Mouse (Mus musculus) cerebellum, postnatal 36 days (tissue): ENCODE results near the gene Dpagt1.
"Not testable (repeated sequence)": the region's sequence is repeated elsewhere in the genome, so short reads cannot be mapped to it uniquely, and the experiment has no call there.

ENCODE experiments used
- DNase-seq, 2 experiments: peaks; one replicate each; pipeline ENCODE4 v3.0.0; 2021 to 2022; ENCODE audit warnings: mixed read lengths in 2 of 2

The Dpagt1 gene

GRCm38 (mm10) chr9:44325768-44326370 lies at the start of gene Dpagt1:
Gene Dpagt1 (plus strand): TSS chr9:44326019.
- DNase-seq, result no peak

GRCm38 (mm10) chr9:44283183-44283582 lies 42.6 kb upstream of the Dpagt1 start:
- no peak for DNase-seq

- DNase-seq, result no peak
These were observed 39.5 kb upstream of the Dpagt1 start for GRCm38 (mm10) chr9:44286256-44286850.

GRCm38 (mm10) chr9:44287003-44287400 lies 38.8 kb upstream of the Dpagt1 start:
- peak in 1 of 2 experiments; percentile 40 for DNase-seq

GRCm38 (mm10) chr9:44287401-44288075 lies 38.3 kb upstream of the Dpagt1 start:
- peak; percentile 43 to 48 for DNase-seq

GRCm38 (mm10) chr9:44288076-44288958 lies 37.5 kb upstream of the Dpagt1 start, which contains the start of gene Abcg4:
Gene Abcg4 (minus strand): TSS chr9:44288615.
- peak; percentile 65 to 69 for DNase-seq

- peak in 1 of 2 experiments; percentile 34 for DNase-seq
These were observed 36.9 kb upstream of the Dpagt1 start for GRCm38 (mm10) chr9:44288959-44289291.

GRCm38 (mm10) chr9:44292490-44292889 lies 33.3 kb upstream of the Dpagt1 start:
- DNase-seq, result peak; percentile 57 to 60

GRCm38 (mm10) chr9:44300001-44300400 lies 25.8 kb upstream of the Dpagt1 start:
- not testable (repeated sequence) for DNase-seq

GRCm38 (mm10) chr9:44305466-44306079 lies 20.2 kb upstream of the Dpagt1 start, which contains the start of gene Hinfp:
Gene Hinfp (minus strand): TSS chr9:44305671.
- peak; percentile 97 for DNase-seq

GRCm38 (mm10) chr9:44306532-44306931 lies 19.3 kb upstream of the Dpagt1 start:
- DNase-seq, result no peak

GRCm38 (mm10) chr9:44307248-44307647 lies 18.6 kb upstream of the Dpagt1 start:
- DNase-seq, result no peak

GRCm38 (mm10) chr9:44309756-44310155 lies 16.1 kb upstream of the Dpagt1 start:
- DNase-seq, result no peak

- no peak for DNase-seq
These were observed 15.1 kb upstream of the Dpagt1 start for GRCm38 (mm10) chr9:44310750-44311135.

- no peak for DNase-seq
These were observed 14.4 kb upstream of the Dpagt1 start for GRCm38 (mm10) chr9:44311136-44312134.

GRCm38 (mm10) chr9:44313476-44314256 lies 12.2 kb upstream of the Dpagt1 start:
- peak; percentile 48 to 64 for DNase-seq

GRCm38 (mm10) chr9:44314257-44314547 lies 11.6 kb upstream of the Dpagt1 start:
- DNase-seq, result no peak

GRCm38 (mm10) chr9:44314910-44315309 lies 10.9 kb upstream of the Dpagt1 start:
- DNase-seq, result no peak

- no peak for DNase-seq
These were observed 8.4 kb upstream of the Dpagt1 start for GRCm38 (mm10) chr9:44317452-44317851.

GRCm38 (mm10) chr9:44318076-44318825 lies 7.6 kb upstream of the Dpagt1 start:
- DNase-seq, result no peak
